Mouse (Mus musculus): ENCODE measurements at regions not wholly inside any gene's neighbourhood (a gene's known extent, or its start where the extent isn't known, plus 50 kb on each side); places are given as distances from the start of the nearest gene placed in this dataset.

GRCm38 (mm10) chr10:119031282-119032275, 161.6 kb upstream of the Dyrk2 start:
- peaks cover 2% of the 10 kb centered on the region; the same call in 1 of the 2 replicates for H3K4me1 ChIP-seq (ENCODE audit: control insufficient read depth, insufficient read depth, low read length)
- no peak overlapping the region for H3K4me3 ChIP-seq (ENCODE audit: insufficient read depth, low read length)
- TF ChIP-seq CTCF (IDR thresholded peaks at IDR 0.05; ENCODE audit: extremely low read depth, insufficient read depth, low read length) (no peak), POLR2A (IDR thresholded peaks at IDR 0.05; ENCODE audit: extremely low read depth, insufficient read depth, low read length) (no peak)
- H3K27ac ChIP-seq (ENCODE audit: insufficient read depth, low read length): no peak overlapping the region

- no peak overlapping the region for H3K4me3 ChIP-seq (ENCODE audit: insufficient read depth, low read length)
- H3K4me1 ChIP-seq (ENCODE audit: control insufficient read depth, insufficient read depth, low read length): peaks cover 4% of the 10 kb centered on the region
- TF ChIP-seq CTCF (IDR thresholded peaks at IDR 0.05; ENCODE audit: extremely low read depth, insufficient read depth, low read length): no peak
- no peak for TF ChIP-seq POLR2A (IDR thresholded peaks at IDR 0.05; ENCODE audit: extremely low read depth, insufficient read depth, low read length)
- H3K27ac ChIP-seq (ENCODE audit: insufficient read depth, low read length): no peak overlapping the region
Observed at GRCm38 (mm10) chr10:119028480-119029137, 158.6 kb upstream of the Dyrk2 start.

GRCm38 (mm10) chr10:119027241-119027901, 157.4 kb upstream of the Dyrk2 start:
- no peak overlapping the region for H3K4me3 ChIP-seq (ENCODE audit: insufficient read depth, low read length)
- peaks cover 4% of the 10 kb centered on the region for H3K4me1 ChIP-seq (ENCODE audit: control insufficient read depth, insufficient read depth, low read length)
- no peak overlapping the region for H3K27ac ChIP-seq (ENCODE audit: insufficient read depth, low read length)
- TF ChIP-seq CTCF (IDR thresholded peaks at IDR 0.05; ENCODE audit: extremely low read depth, insufficient read depth, low read length): no peak
- no peak for TF ChIP-seq POLR2A (IDR thresholded peaks at IDR 0.05; ENCODE audit: extremely low read depth, insufficient read depth, low read length)

GRCm38 (mm10) chr10:119026291-119026690, 156.3 kb upstream of the Dyrk2 start:
- Histone ChIP-seq H3K4me1 (ENCODE audit: control insufficient read depth, insufficient read depth, low read length) (peaks cover 4% of the 10 kb centered on the region), H3K4me3 (ENCODE audit: insufficient read depth, low read length) (no peak overlapping the region), H3K27ac (ENCODE audit: insufficient read depth, low read length) (no peak overlapping the region)
- TF ChIP-seq POLR2A (IDR thresholded peaks at IDR 0.05; ENCODE audit: extremely low read depth, insufficient read depth, low read length): no peak
- TF ChIP-seq CTCF (IDR thresholded peaks at IDR 0.05; ENCODE audit: extremely low read depth, insufficient read depth, low read length): no peak

GRCm38 (mm10) chr10:119024425-119024824, 154.4 kb upstream of the Dyrk2 start:
- H3K27ac ChIP-seq (ENCODE audit: insufficient read depth, low read length): no peak overlapping the region
- TF ChIP-seq CTCF (IDR thresholded peaks at IDR 0.05; ENCODE audit: extremely low read depth, insufficient read depth, low read length): no peak
- no peak for TF ChIP-seq POLR2A (IDR thresholded peaks at IDR 0.05; ENCODE audit: extremely low read depth, insufficient read depth, low read length)
- H3K4me3 ChIP-seq (ENCODE audit: insufficient read depth, low read length): no peak overlapping the region
- peaks cover 4% of the 10 kb centered on the region for H3K4me1 ChIP-seq (ENCODE audit: control insufficient read depth, insufficient read depth, low read length)

GRCm38 (mm10) chr10:119019082-119019481, 149.1 kb upstream of the Dyrk2 start:
- H3K27ac ChIP-seq (ENCODE audit: insufficient read depth, low read length): no peak overlapping the region
- H3K4me3 ChIP-seq (ENCODE audit: insufficient read depth, low read length): no peak overlapping the region
- H3K4me1 ChIP-seq (ENCODE audit: control insufficient read depth, insufficient read depth, low read length): peaks cover 6% of the 10 kb centered on the region
- TF ChIP-seq CTCF (IDR thresholded peaks at IDR 0.05; ENCODE audit: extremely low read depth, insufficient read depth, low read length) (no peak), POLR2A (IDR thresholded peaks at IDR 0.05; ENCODE audit: extremely low read depth, insufficient read depth, low read length) (no peak)

GRCm38 (mm10) chr10:119018490-119018889, 148.5 kb upstream of the Dyrk2 start:
- H3K4me3 ChIP-seq (ENCODE audit: insufficient read depth, low read length): no peak overlapping the region
- TF ChIP-seq POLR2A (IDR thresholded peaks at IDR 0.05; ENCODE audit: extremely low read depth, insufficient read depth, low read length): no peak
- no peak for TF ChIP-seq CTCF (IDR thresholded peaks at IDR 0.05; ENCODE audit: extremely low read depth, insufficient read depth, low read length)
- peaks cover 6% of the 10 kb centered on the region for H3K4me1 ChIP-seq (ENCODE audit: control insufficient read depth, insufficient read depth, low read length)
- H3K27ac ChIP-seq (ENCODE audit: insufficient read depth, low read length): no peak overlapping the region

GRCm38 (mm10) chr10:119016104-119016503, 146.1 kb upstream of the Dyrk2 start:
- TF ChIP-seq CTCF (IDR thresholded peaks at IDR 0.05; ENCODE audit: extremely low read depth, insufficient read depth, low read length) (no peak), POLR2A (IDR thresholded peaks at IDR 0.05; ENCODE audit: extremely low read depth, insufficient read depth, low read length) (no peak)
- Histone ChIP-seq H3K4me3 (ENCODE audit: insufficient read depth, low read length) (no peak overlapping the region), H3K27ac (ENCODE audit: insufficient read depth, low read length) (no peak overlapping the region), H3K4me1 (ENCODE audit: control insufficient read depth, insufficient read depth, low read length) (peaks cover 10% of the 10 kb centered on the region)

GRCm38 (mm10) chr10:119015311-119016055, 145.5 kb upstream of the Dyrk2 start:
- TF ChIP-seq POLR2A (IDR thresholded peaks at IDR 0.05; ENCODE audit: extremely low read depth, insufficient read depth, low read length): no peak
- TF ChIP-seq CTCF (IDR thresholded peaks at IDR 0.05; ENCODE audit: extremely low read depth, insufficient read depth, low read length): no peak
- H3K4me1 ChIP-seq (ENCODE audit: control insufficient read depth, insufficient read depth, low read length): peaks cover 10% of the 10 kb centered on the region

More at GRCm38 (mm10) chr10:119015311-119016055, 145.5 kb upstream of the Dyrk2 start:
- Histone ChIP-seq H3K27ac (ENCODE audit: insufficient read depth, low read length) (no peak overlapping the region), H3K4me3 (ENCODE audit: insufficient read depth, low read length) (no peak overlapping the region)
